Mouse (Mus musculus): Measurements from ENCODE around the gene Casq2.
A peak's percentile ranks its signal among the peaks of the same experiment; 100 is the strongest.

Gene Casq2

GRCm38 (mm10) chr3:102086283-102086682, at the start of gene Casq2:
TSS of gene Casq2 (plus strand) at chr3:102086415.
- no peak for DNase-seq (ENCODE audit: low read depth, low spot score)

DNA sequence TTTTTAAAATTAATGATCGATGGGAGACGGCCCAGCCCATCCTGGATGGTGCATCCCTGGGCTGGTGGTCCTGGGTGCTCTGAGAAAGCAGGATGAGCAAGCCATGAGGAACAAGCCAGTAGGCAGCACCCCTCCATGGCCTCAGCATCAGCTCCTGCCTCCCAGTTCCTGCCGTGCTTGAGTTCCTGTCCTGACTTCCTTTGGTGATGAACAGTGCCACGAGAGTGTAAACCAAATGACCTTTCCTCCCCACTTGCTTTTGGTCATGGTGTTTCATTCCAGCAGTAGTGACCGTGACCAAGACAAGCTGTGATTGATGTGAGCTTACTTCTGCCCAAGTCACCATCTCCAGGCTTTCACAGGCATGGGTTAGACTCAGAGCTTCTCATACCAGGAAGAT, 48.4 kb upstream of the Casq2 start:
- no peak for DNase-seq (ENCODE audit: low read depth, low spot score)

GRCm38 (mm10) chr3:102038608-102039007, 47.6 kb upstream of the Casq2 start:
- no peak for DNase-seq (ENCODE audit: low read depth, low spot score)

GRCm38 (mm10) chr3:102041632-102042031, 44.6 kb upstream of the Casq2 start:
- no peak for DNase-seq (ENCODE audit: low read depth, low spot score)

GRCm38 (mm10) chr3:102045071-102045470, 41.1 kb upstream of the Casq2 start:
- peak; percentile 65 for DNase-seq (ENCODE audit: low read depth, low spot score)

DNA sequence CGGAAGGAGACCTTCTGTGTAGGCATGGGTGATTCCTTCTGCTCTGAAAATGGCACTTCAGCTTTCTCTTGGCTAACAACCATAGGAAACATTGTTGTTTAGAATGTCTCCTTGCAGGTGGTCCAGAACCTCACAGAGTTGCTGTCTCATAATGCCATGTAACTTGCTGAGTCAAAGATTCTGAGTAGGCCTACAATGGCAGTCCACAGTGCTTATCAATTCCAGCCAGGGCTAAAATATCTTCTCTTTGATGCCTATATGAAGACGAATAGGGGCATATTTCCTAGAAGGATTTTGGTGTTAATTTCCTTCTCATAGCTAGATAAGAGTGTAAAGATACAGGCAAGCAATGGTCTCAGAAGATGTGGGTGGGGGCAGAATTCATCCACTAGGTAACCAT, 38.7 kb upstream of the Casq2 start:
- DNase-seq (ENCODE audit: low read depth, low spot score), result no peak

- DNase-seq (ENCODE audit: low read depth, low spot score), result no peak
Observed at GRCm38 (mm10) chr3:102049207-102050104, 36.8 kb upstream of the Casq2 start.

DNA sequence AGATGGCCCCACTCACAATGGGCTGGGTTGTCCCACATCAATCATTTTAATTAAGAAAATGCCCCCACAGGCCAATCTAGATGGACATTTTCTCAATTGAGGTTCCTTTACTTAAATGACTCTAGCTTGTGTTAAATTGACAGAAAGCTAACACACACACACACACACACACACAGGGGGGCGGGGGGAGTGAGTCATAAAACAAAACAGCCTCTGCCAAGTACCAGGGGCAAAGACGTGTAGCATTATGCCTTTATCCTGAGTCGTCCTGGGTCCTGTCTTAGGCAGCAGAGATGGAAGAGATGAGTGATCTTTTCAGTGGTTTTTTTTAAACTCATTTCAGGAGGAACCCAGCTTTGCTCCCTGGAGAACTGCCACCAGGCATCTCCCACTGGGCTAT, 34.2 kb upstream of the Casq2 start:
- no peak for DNase-seq (ENCODE audit: low read depth, low spot score)

GRCm38 (mm10) chr3:102053293-102053692, 32.9 kb upstream of the Casq2 start:
- DNase-seq (ENCODE audit: low read depth, low spot score), result no peak

GRCm38 (mm10) chr3:102055878-102056277, 30.3 kb upstream of the Casq2 start:
- DNase-seq (ENCODE audit: low read depth, low spot score), result no peak

DNA sequence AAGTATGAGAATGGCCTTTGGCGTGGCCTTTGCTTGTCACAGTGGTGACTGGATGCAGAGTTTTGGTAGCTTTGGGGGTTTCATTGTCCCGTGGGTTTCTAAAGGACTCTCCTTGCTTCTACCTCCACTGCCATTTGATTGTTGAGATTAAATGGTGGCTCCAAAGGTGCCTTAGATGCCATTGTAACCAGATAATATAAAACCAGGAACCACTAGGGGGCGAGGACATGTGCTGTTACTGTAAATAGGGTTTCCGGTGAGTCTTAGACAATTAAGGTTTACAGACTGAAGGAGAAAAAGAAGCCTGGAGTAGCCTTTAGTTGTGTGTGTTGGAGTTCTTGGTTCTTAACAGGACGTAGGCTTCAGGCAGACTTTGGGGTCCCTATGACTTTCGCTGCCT, 26.1 kb upstream of the Casq2 start:
- DNase-seq (ENCODE audit: low read depth, low spot score), result no peak

- peak; percentile 66 for DNase-seq (ENCODE audit: low read depth, low spot score)
Observed at GRCm38 (mm10) chr3:102061923-102062670, 24.1 kb upstream of the Casq2 start.

DNA sequence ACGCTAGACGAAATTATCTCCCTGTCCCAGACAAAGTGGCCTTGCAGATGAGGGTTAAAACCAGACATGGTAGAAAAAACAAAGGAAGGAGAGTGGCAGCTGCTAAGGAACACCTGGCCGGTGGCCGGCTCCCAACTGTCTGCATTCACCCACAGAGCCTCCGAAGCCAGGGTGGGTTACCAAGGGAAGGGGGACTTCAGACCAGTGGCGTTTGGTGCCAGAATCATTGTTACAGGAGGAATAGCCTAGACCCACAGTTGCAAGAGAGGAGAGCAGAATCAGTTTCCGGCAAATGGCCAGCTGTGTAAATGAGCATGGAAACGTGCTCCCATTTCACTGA, 23.6 kb upstream of the Casq2 start:
- DNase-seq (ENCODE audit: low read depth, low spot score), result no peak

DNA sequence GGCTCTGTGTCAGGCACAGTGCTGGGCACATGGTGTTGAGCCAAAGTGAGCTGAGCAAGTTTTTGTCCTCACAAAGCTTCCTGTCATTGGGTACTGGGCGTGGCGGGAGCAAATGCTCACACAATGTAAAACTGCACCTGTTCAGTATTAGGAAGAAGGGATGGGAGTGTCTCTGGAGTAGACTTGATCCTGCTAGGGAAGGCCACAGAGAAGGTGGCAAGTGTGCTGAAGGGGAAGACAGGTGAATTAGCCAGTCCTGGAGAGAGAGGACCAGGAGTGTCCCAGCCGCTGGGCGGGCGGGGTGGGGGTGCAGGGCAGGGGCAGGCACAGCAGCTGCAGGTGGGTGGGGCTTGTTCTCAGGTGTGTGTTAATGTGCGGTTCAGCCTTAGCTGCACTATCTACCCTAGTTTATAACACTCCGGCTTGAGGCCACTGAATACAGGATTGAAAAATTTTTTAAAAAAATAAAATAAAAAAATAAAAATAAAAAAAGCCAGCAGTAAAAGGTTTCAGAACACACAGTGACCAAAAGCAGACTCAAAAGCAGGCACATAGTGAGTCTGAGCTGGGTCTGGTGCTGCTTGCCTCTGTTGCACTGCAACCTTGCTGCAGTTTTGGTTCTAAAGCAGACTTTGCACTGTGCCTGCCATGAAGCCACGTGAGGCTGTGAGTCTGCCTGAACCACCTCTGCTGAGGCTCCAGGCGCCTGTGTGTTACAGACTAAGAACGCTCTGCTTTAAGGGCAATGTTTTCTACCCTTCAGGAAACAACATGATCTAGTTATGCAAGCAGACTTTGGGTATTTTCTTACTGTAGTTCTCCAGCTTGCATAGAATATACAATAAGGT, 22.7 kb upstream of the Casq2 start:
- DNase-seq (ENCODE audit: low read depth, low spot score), result no peak

- DNase-seq (ENCODE audit: low read depth, low spot score), result no peak
Observed at GRCm38 (mm10) chr3:102064566-102064965, 21.6 kb upstream of the Casq2 start.

DNA sequence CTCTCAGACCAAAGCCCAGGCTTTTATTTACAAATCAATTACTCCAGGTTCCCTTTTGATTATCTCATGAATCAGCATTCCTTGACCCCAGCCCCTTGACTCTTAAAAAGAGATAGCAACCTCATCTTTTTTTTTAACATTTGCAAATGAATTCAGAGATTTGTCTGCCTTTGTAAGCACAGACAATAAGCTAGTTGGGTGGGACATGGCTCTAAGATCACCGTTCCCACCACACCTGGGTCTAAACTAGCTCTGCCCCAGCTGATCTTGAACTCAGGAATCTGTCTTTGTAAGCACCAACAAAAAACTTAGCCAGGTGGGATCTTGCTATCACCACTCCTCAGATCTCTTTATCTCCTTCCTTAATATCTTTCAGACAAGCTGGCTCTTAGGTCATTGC, 18.9 kb upstream of the Casq2 start:
- DNase-seq (ENCODE audit: low read depth, low spot score), result no peak

- DNase-seq (ENCODE audit: low read depth, low spot score), result no peak
Observed at GRCm38 (mm10) chr3:102067861-102068260, 18.4 kb upstream of the Casq2 start.

GRCm38 (mm10) chr3:102069260-102069659, 17.0 kb upstream of the Casq2 start:
- DNase-seq (ENCODE audit: low read depth, low spot score), result no peak

- no peak for DNase-seq (ENCODE audit: low read depth, low spot score)
Observed at GRCm38 (mm10) chr3:102069686-102070085, 16.5 kb upstream of the Casq2 start.

GRCm38 (mm10) chr3:102070360-102070759, 15.9 kb upstream of the Casq2 start:
- DNase-seq (ENCODE audit: low read depth, low spot score), result peak; percentile 39

- DNase-seq (ENCODE audit: low read depth, low spot score), result peak; percentile 78
Observed at GRCm38 (mm10) chr3:102071016-102071415, 15.2 kb upstream of the Casq2 start.

GRCm38 (mm10) chr3:102079413-102079812, 6.8 kb upstream of the Casq2 start:
- DNase-seq (ENCODE audit: low read depth, low spot score), result no peak
